Mouse (Mus musculus) limb, embryonic 11.5 days (tissue): Measurements from ENCODE around the gene Tbcb. TPM values are rescaled to one million over a fixed set of nuclear protein-coding genes. Genes with fewer than 3 reads are reported as not detected.

Source experiments
- ATAC-seq: fragments of 200-750 bp; cut with Nextera tagmentation; 2 replicates; pipeline ENCODE4 v1.8.0; 2017; ENCODE audit warnings: low read depth; ENCODE audit not compliant: insufficient number of reproducible peaks, low FRiP score, low TSS enrichment
- DNase-seq: peaks from one replicate; pipeline ENCODE4 v3.0.0-alpha.2; 2015; ENCODE audit warnings: low spot score
- H3K27ac ChIP-seq: fragments of 300-500 bp; sonication (generic); replicated peaks from 2 replicates; pipeline ENCODE4 v1.5.1; 2014; ENCODE audit warnings: low read depth, mild to moderate bottlenecking, low read length
- H3K27me3 ChIP-seq: fragments of 300-500 bp; sonication (generic); 2 replicates; pipeline ENCODE4 v1.6.1; 2014; ENCODE audit warnings: mild to moderate bottlenecking, low read length, mixed read lengths; ENCODE audit not compliant: control insufficient read depth, insufficient read depth
- H3K36me3 ChIP-seq: fragments of 300-500 bp; sonication (generic); 2 replicates; pipeline ENCODE4 v1.6.1; 2014; ENCODE audit warnings: mild to moderate bottlenecking, low read length, moderate library complexity, mixed read lengths; ENCODE audit not compliant: control insufficient read depth, insufficient read depth
- H3K4me1 ChIP-seq: fragments of 300-500 bp; sonication (generic); 2 replicates; pipeline ENCODE4 v1.6.1; 2014; ENCODE audit warnings: low read length, mixed read lengths; ENCODE audit not compliant: control insufficient read depth, insufficient read depth
- H3K4me2 ChIP-seq: fragments of 300-500 bp; sonication (generic); 2 replicates; pipeline ENCODE4 v1.6.1; 2014; ENCODE audit warnings: low read depth, mild to moderate bottlenecking, moderate library complexity; ENCODE audit not compliant: severe bottlenecking
- H3K4me3 ChIP-seq: fragments of 300-500 bp; sonication (generic); 2 replicates; pipeline ENCODE4 v1.5.1; 2014; ENCODE audit warnings: low read depth, low read length
- H3K9ac ChIP-seq: fragments of 300-500 bp; sonication (generic); 2 replicates; pipeline ENCODE4 v1.6.1; 2014; ENCODE audit warnings: mild to moderate bottlenecking, low read length
- H3K9me3 ChIP-seq: fragments of 300-500 bp; sonication (generic); 2 replicates; pipeline ENCODE4 v1.6.1; 2016; ENCODE audit warnings: low read length; ENCODE audit not compliant: control insufficient read depth
- WGBS: fragments of 180-500 bp; shearing (Covaris S2); extraction: QIAGEN DNeasy Blood & Tissue Kit; methylation state at CpG from one replicate; pipeline ENCODE4 v1.1.7; 2014; 5-methylcytosine and 5-hydroxymethylcytosine counted together
- polyA plus RNA-seq: library from polyadenylated mRNA; unstranded; fragments of >200 nt; fragmentation: Nextera tagmentation; extraction: Ambion mirVana; gene quantifications from 2 replicates; pipeline ENCODE4 v1.2.1, GENCODE M21; 2014

Gene Tbcb
- polyA plus RNA-seq, 1 experiment from 2014 or later, result 241 TPM

GRCm38 (mm10) chr7:30195461-30195860 is 36.6 kb downstream of the Tbcb start:
- H3K9me3 ChIP-seq, result peaks cover 2% of the 10 kb centered on the region; the same call in 1 of the 2 replicates
- DNase-seq (no peak), ATAC-seq (no peak)
- no peak overlapping the region for H3K9ac ChIP-seq
- peak overlapping the region; percentile 78; the same call in 1 of the 2 replicates for H3K4me2 ChIP-seq
- WGBS, result 65% methylated on average over 6 of the region's 6 CpGs
- peaks cover 4% of the 10 kb centered on the region for H3K36me3 ChIP-seq
- no peak overlapping the region for H3K27ac ChIP-seq
- H3K4me3 ChIP-seq, result no peak overlapping the region
- H3K27me3 ChIP-seq, result no peaks in the 10 kb centered on the region
- H3K4me1 ChIP-seq, result peaks cover 10% of the 10 kb centered on the region

DNA sequence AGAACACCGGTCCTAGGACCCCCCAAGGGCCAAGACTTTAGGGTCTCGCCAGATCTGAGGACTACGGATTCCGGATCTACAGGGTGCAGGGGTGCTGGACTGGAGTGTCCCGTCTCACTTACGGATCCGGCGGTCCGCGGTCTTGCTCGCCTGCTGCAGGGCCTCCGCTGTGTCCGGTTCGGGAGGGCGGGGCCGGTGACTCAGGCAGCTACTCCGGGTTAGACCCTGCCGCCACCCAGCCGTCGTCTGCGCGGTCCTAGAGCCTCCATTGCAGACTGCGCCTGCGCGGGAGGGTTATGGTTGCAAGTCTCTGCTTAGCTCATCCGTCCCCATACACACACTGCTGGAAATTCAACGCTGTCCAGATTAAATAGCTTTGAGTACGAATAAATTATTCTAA is 37.2 kb downstream of the Tbcb start:
- peak; percentile 98 for DNase-seq
- no peaks in the 10 kb centered on the region for H3K27me3 ChIP-seq
- H3K4me2 ChIP-seq, result peak overlapping the region; percentile 78
- ATAC-seq, result peak; percentile 85
- H3K36me3 ChIP-seq, result peaks cover 6% of the 10 kb centered on the region
- peaks cover 10% of the 10 kb centered on the region for H3K4me1 ChIP-seq
- WGBS, result under 1% methylated on average over 28 of the region's 28 CpGs
- peak overlapping the region; percentile 58 for H3K27ac ChIP-seq
- peaks cover 2% of the 10 kb centered on the region; the same call in 1 of the 2 replicates for H3K9me3 ChIP-seq
- peak overlapping the region; percentile 69 for H3K9ac ChIP-seq
- H3K4me3 ChIP-seq, result peak overlapping the region; percentile 79

GRCm38 (mm10) chr7:30194101-30194831 is 37.8 kb downstream of the Tbcb start:
- Histone ChIP-seq H3K27me3 (no peaks in the 10 kb centered on the region), H3K27ac (peak overlapping the region; percentile 58), H3K36me3 (peaks cover 6% of the 10 kb centered on the region), H3K9me3 (peaks cover 2% of the 10 kb centered on the region; the same call in 1 of the 2 replicates), H3K4me3 (peak overlapping the region; percentile 79), H3K4me2 (peak overlapping the region; percentile 78), H3K4me1 (peaks cover 10% of the 10 kb centered on the region), H3K9ac (peak overlapping the region; percentile 69)
- ATAC-seq (peak; percentile 19; the same call in 1 of the 2 replicates), DNase-seq (peak; percentile 50)
- under 1% methylated on average over 26 of the region's 26 CpGs for WGBS

DNA sequence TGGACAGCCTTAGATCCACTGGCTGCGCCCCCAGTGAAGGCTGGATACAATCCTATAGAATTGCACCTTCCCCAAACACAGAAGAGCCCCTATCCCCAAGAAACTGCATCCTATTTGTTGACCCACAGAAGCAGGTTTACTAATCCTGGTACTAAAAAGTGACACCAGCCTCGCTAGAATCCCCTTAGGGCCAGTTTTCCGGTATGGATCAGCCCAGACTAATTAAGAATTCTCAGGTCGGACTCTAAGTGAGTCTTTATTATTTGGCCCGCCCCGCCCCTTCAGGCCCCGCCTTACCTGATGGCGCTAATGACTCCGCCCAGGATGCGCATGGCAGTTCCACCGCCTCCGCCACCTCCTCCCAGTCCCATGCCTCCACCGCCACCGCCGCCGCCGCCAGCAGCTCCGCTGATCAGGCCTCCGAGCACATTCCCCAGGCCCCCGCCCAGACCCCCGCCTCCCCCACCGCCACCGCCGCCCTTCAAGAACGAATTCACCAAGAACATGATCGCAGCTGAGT is 38.4 kb downstream of the Tbcb start:
- peak; percentile 56; the same call in 1 of the 2 replicates for ATAC-seq

GRCm38 (mm10) chr7:30193013-30193412 is 39.1 kb downstream of the Tbcb start:
- WGBS, result 15% methylated on average over 9 of the region's 9 CpGs
- no peak for ATAC-seq
- peak overlapping the region; percentile 79 for H3K4me3 ChIP-seq

More for the DNA sequence above, 38.4 kb downstream of the Tbcb start:
- Histone ChIP-seq H3K9me3 (peaks cover 2% of the 10 kb centered on the region; the same call in 1 of the 2 replicates), H3K4me3 (peak overlapping the region; percentile 79), H3K27ac (no peak overlapping the region), H3K4me1 (peaks cover 10% of the 10 kb centered on the region), H3K27me3 (no peaks in the 10 kb centered on the region), H3K4me2 (peak overlapping the region; percentile 78), H3K36me3 (peaks cover 11% of the 10 kb centered on the region), H3K9ac (peak overlapping the region; percentile 69; the same call in 1 of the 2 replicates)
- WGBS, result under 1% methylated on average over 26 of the region's 26 CpGs
- DNase-seq, result peak; percentile 83

GRCm38 (mm10) chr7:30192088-30192487 is 40.0 kb downstream of the Tbcb start:
- peaks cover 13% of the 10 kb centered on the region for H3K36me3 ChIP-seq
- H3K4me1 ChIP-seq, result peaks cover 10% of the 10 kb centered on the region
- ATAC-seq (no peak), DNase-seq (no peak)
- no peak overlapping the region; the same call in 1 of the 2 replicates for H3K4me2 ChIP-seq
- WGBS, result 89% methylated on average over 12 of the region's 12 CpGs
- no peaks in the 10 kb centered on the region for H3K9me3 ChIP-seq
- H3K9ac ChIP-seq, result no peak overlapping the region
- H3K27ac ChIP-seq, result no peak overlapping the region
- H3K4me3 ChIP-seq, result no peak overlapping the region
- H3K27me3 ChIP-seq, result no peaks in the 10 kb centered on the region

More at GRCm38 (mm10) chr7:30193013-30193412, 39.1 kb downstream of the Tbcb start:
- no peak for DNase-seq
- Histone ChIP-seq H3K9me3 (peaks cover 2% of the 10 kb centered on the region; the same call in 1 of the 2 replicates), H3K36me3 (peaks cover 11% of the 10 kb centered on the region), H3K27me3 (no peaks in the 10 kb centered on the region), H3K27ac (no peak overlapping the region), H3K9ac (peak overlapping the region; percentile 35; the same call in 1 of the 2 replicates), H3K4me1 (peaks cover 10% of the 10 kb centered on the region), H3K4me2 (peak overlapping the region; percentile 78)

- peaks cover 7% of the 10 kb centered on the region for H3K4me1 ChIP-seq
- H3K27me3 ChIP-seq, result no peaks in the 10 kb centered on the region
- 81% methylated on average over 4 of the region's 4 CpGs for WGBS
- DNase-seq (no peak), ATAC-seq (no peak)
- H3K4me2 ChIP-seq, result no peak overlapping the region
- H3K9ac ChIP-seq, result no peak overlapping the region
- no peak overlapping the region for H3K27ac ChIP-seq
- H3K4me3 ChIP-seq, result no peak overlapping the region
- no peaks in the 10 kb centered on the region for H3K9me3 ChIP-seq
- H3K36me3 ChIP-seq, result peaks cover 22% of the 10 kb centered on the region
Measured at GRCm38 (mm10) chr7:30189116-30189491, 43.0 kb downstream of the Tbcb start.

GRCm38 (mm10) chr7:30188344-30189115 is 43.5 kb downstream of the Tbcb start:
- peaks cover 22% of the 10 kb centered on the region for H3K36me3 ChIP-seq
- no peak for ATAC-seq

More at GRCm38 (mm10) chr7:30188344-30189115, 43.5 kb downstream of the Tbcb start:
- H3K4me1 ChIP-seq, result peaks cover 7% of the 10 kb centered on the region
- no peak overlapping the region for H3K9ac ChIP-seq
- H3K4me2 ChIP-seq, result no peak overlapping the region
- 73% methylated on average over 12 of the region's 12 CpGs for WGBS
- H3K27ac ChIP-seq, result no peak overlapping the region
- no peaks in the 10 kb centered on the region for H3K9me3 ChIP-seq
- H3K4me3 ChIP-seq, result no peak overlapping the region
- H3K27me3 ChIP-seq, result no peaks in the 10 kb centered on the region
- no peak for DNase-seq
